Mouse (Mus musculus): ENCODE data around the gene Hsp90ab1. TPM values are rescaled to one million over a fixed set of nuclear protein-coding genes. Genes with fewer than 3 reads are reported as not detected.

Hsp90ab1 gene
- total RNA-seq (2021): 1,000 to 10,000 TPM; 1,675 to 1,723 TPM

- intact Hi-C loops (cut with DNase I): no loop called here
- DNase-seq (ENCODE audit: extremely low spot score in 1 of 2, low spot score in 2 of 2): peak; percentile 98 to 100
Observed at GRCm38 (mm10) chr17:45573087-45573779, at the start of gene Hsp90ab1. Gene Hsp90ab1 (minus strand): TSS chr17:45573271.

- intact Hi-C loops (cut with DNase I): no loop called here
- DNase-seq (ENCODE audit: extremely low spot score in 1 of 2, low spot score in 2 of 2): peak in 1 of 2 experiments; percentile 67
Observed at GRCm38 (mm10) chr17:45619386-45620256, 46.5 kb upstream of the Hsp90ab1 start.

GRCm38 (mm10) chr17:45618941-45619385 is 45.9 kb upstream of the Hsp90ab1 start:
- DNase-seq (ENCODE audit: extremely low spot score in 1 of 2, low spot score in 2 of 2): peak in 1 of 2 experiments; percentile 72
- intact Hi-C loops (cut with DNase I): no loop called here

GRCm38 (mm10) chr17:45617655-45618054 is 44.6 kb upstream of the Hsp90ab1 start:
- no peak for DNase-seq (ENCODE audit: extremely low spot score in 1 of 2, low spot score in 2 of 2)
- intact Hi-C loops (cut with DNase I): no loop called here

- intact Hi-C loops (cut with DNase I): no loop called here
- DNase-seq (ENCODE audit: extremely low spot score in 1 of 2, low spot score in 2 of 2): no peak
Observed at GRCm38 (mm10) chr17:45616679-45617078, 43.6 kb upstream of the Hsp90ab1 start.

GRCm38 (mm10) chr17:45616046-45616650 is 43.1 kb upstream of the Hsp90ab1 start:
- DNase-seq (ENCODE audit: extremely low spot score in 1 of 2, low spot score in 2 of 2): no peak

GRCm38 (mm10) chr17:45612921-45613320 is 39.9 kb upstream of the Hsp90ab1 start:
- intact Hi-C loops (cut with DNase I): no loop called here
- no peak for DNase-seq (ENCODE audit: extremely low spot score in 1 of 2, low spot score in 2 of 2)

More at GRCm38 (mm10) chr17:45616046-45616650, 43.1 kb upstream of the Hsp90ab1 start:
- intact Hi-C loops (cut with DNase I): no loop called here

- intact Hi-C loops (cut with DNase I): no loop called here
- no peak for DNase-seq (ENCODE audit: extremely low spot score in 1 of 2, low spot score in 2 of 2)
Observed at GRCm38 (mm10) chr17:45612008-45612407, 38.9 kb upstream of the Hsp90ab1 start.

- intact Hi-C loops (cut with DNase I): no loop called here
- no peak for DNase-seq (ENCODE audit: extremely low spot score in 1 of 2, low spot score in 2 of 2)
Observed at GRCm38 (mm10) chr17:45610144-45610866, 37.2 kb upstream of the Hsp90ab1 start.

- intact Hi-C loops (cut with DNase I): no loop called here
Observed at GRCm38 (mm10) chr17:45608396-45608795, 35.3 kb upstream of the Hsp90ab1 start.

GRCm38 (mm10) chr17:45606992-45607879 is 34.2 kb upstream of the Hsp90ab1 start:
- DNase-seq (ENCODE audit: extremely low spot score in 1 of 2, low spot score in 2 of 2): no peak
- intact Hi-C loops (cut with DNase I): no loop called here

More at GRCm38 (mm10) chr17:45608396-45608795, 35.3 kb upstream of the Hsp90ab1 start:
- DNase-seq (ENCODE audit: extremely low spot score in 1 of 2, low spot score in 2 of 2): no peak

GRCm38 (mm10) chr17:45602984-45603383 is 29.9 kb upstream of the Hsp90ab1 start:
- intact Hi-C loops (cut with DNase I): no loop called here
- DNase-seq (ENCODE audit: extremely low spot score in 1 of 2, low spot score in 2 of 2): no peak

GRCm38 (mm10) chr17:45601877-45602304 is 28.8 kb upstream of the Hsp90ab1 start, which contains the start of gene Mymx:
Gene Mymx (minus strand): TSS chr17:45602102.
- DNase-seq (ENCODE audit: extremely low spot score in 1 of 2, low spot score in 2 of 2): no peak
- intact Hi-C loops (cut with DNase I): no loop called here

- intact Hi-C loops (cut with DNase I): no loop called here
Observed at GRCm38 (mm10) chr17:45601325-45601724, 28.3 kb upstream of the Hsp90ab1 start.

GRCm38 (mm10) chr17:45600267-45600666 is 27.2 kb upstream of the Hsp90ab1 start:
- intact Hi-C loops (cut with DNase I): no loop called here
- no peak for DNase-seq (ENCODE audit: extremely low spot score in 1 of 2, low spot score in 2 of 2)

More at GRCm38 (mm10) chr17:45601325-45601724, 28.3 kb upstream of the Hsp90ab1 start:
- no peak for DNase-seq (ENCODE audit: extremely low spot score in 1 of 2, low spot score in 2 of 2)

GRCm38 (mm10) chr17:45599446-45600242 is 26.6 kb upstream of the Hsp90ab1 start, which contains the start of gene Slc29a1:
Gene Slc29a1 (minus strand): TSS chr17:45599606.
- peak in 1 of 2 experiments; percentile 82 for DNase-seq (ENCODE audit: extremely low spot score in 1 of 2, low spot score in 2 of 2)
- intact Hi-C loops (cut with DNase I): no loop called here

- intact Hi-C loops (cut with DNase I): no loop called here
Observed at GRCm38 (mm10) chr17:45598891-45599290, 25.8 kb upstream of the Hsp90ab1 start.

More at GRCm38 (mm10) chr17:45598891-45599290, 25.8 kb upstream of the Hsp90ab1 start:
- DNase-seq (ENCODE audit: extremely low spot score in 1 of 2, low spot score in 2 of 2): no peak

All from left cerebral cortex, postnatal 10 days (tissue).